Mouse (Mus musculus): ENCODE measurements around the gene Cradd. TPM values are rescaled to one million over a fixed set of nuclear protein-coding genes. Genes with fewer than 3 reads are reported as not detected.

Gene Cradd
- polyA plus RNA-seq, 1 experiment: 9.5 TPM

DNA sequence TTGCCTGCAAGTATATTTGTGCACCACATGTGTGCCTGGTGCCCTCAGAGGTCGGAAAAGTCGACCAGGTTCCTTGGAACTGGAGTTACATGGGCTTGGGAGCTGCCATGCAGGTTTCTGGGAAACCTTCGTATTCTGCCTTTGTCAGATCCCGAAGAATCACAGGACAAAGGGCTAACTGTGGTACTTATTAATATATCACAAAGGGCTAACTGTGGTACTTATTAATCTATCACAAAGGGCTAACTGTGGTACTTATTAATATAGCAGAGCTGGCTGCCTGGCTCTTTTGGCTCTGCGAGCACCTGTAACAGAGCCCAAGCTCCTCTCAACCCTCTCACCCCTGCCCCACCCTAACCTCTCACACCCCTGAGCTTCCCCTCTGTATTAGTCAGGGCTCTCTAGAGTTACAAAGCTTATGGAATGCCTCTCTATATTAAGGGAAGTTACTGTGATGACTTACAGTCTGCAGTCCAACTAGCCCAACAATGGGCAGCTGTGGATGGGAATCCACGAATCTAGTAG is 42.4 kb downstream of the Cradd start:
- TF ChIP-seq MAX (IDR thresholded peaks at IDR 0.05; ENCODE audit: low read depth): no peak
- no peak for TF ChIP-seq USF1 (IDR thresholded peaks at IDR 0.05; ENCODE audit: low read depth)
- TF ChIP-seq POLR2A (IDR thresholded peaks at IDR 0.05; ENCODE audit: insufficient read length, low read depth): no peak
- no peak for TF ChIP-seq CEBPB (IDR thresholded peaks at IDR 0.05; ENCODE audit: insufficient read depth, poor library complexity, severe bottlenecking)
- no peak for TF ChIP-seq POLR2AphosphoS2 (IDR thresholded peaks at IDR 0.05; ENCODE audit: insufficient read length, low read depth)
- no peak for TF ChIP-seq MYOD1 (IDR thresholded peaks at IDR 0.05; ENCODE audit: control insufficient read depth in 1 of 3, insufficient read length in 2 of 3, low read depth in 2 of 3)
- no peak for TF ChIP-seq E2F4 (IDR thresholded peaks at IDR 0.05; ENCODE audit: insufficient read depth)
- TF ChIP-seq REST (IDR thresholded peaks at IDR 0.05; ENCODE audit: insufficient read depth, insufficient read length): no peak
- TF ChIP-seq TCF3 (IDR thresholded peaks at IDR 0.05; ENCODE audit: insufficient read length, low read depth): no peak
- no peak for TF ChIP-seq SRF (IDR thresholded peaks at IDR 0.05; ENCODE audit: control insufficient read depth, insufficient read length, low read depth)
- TF ChIP-seq TCF12 (IDR thresholded peaks at IDR 0.05; ENCODE audit: insufficient read depth, poor library complexity, severe bottlenecking): no peak
- TF ChIP-seq MYOG (IDR thresholded peaks at IDR 0.05; ENCODE audit: control insufficient read depth in 1 of 3, insufficient read depth in 1 of 3, insufficient read length in 2 of 3, low read depth in 2 of 3): no peak
- Histone ChIP-seq H3K4me2 (ENCODE audit: low read depth) (no peak overlapping the region), H3K27me3 (ENCODE audit: control insufficient read depth, insufficient read depth, insufficient read length) (no peaks in the 10 kb centered on the region), H3K79me2 (ENCODE audit: control insufficient read depth, insufficient read depth) (no peaks in the 10 kb centered on the region), H3K4me3 (no peak overlapping the region), H3ac (ENCODE audit: control insufficient read depth, insufficient read length) (no peak overlapping the region), H3K36me3 (ENCODE audit: control insufficient read depth, insufficient read depth) (no peaks in the 10 kb centered on the region)

DNA sequence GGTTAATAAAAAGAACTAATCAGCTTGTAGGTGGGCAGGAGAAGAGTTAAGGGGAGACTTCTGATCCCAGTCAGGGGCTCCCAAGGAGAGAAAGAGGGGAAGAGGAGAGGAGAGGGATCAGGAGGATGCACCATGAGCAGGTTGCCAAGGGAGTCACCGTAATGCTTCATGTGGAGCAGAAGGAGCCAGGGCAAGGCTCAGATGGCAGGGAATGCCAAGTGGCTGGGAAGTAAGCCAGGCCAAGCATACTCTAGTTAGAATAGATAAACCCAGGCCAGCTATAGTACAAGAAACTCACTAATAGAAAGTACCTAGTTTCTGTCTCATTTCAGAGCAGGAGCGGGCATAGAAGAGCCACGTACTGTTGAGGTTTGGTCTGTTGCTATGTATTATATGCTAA is 43.6 kb downstream of the Cradd start:
- no peak overlapping the region for H3ac ChIP-seq (ENCODE audit: control insufficient read depth, insufficient read length)
- no peak for TF ChIP-seq MAX (IDR thresholded peaks at IDR 0.05; ENCODE audit: low read depth)
- no peak for TF ChIP-seq POLR2AphosphoS2 (IDR thresholded peaks at IDR 0.05; ENCODE audit: insufficient read length, low read depth)
- TF ChIP-seq REST (IDR thresholded peaks at IDR 0.05; ENCODE audit: insufficient read depth, insufficient read length): no peak
- TF ChIP-seq TCF12 (IDR thresholded peaks at IDR 0.05; ENCODE audit: insufficient read depth, poor library complexity, severe bottlenecking): no peak
- no peak for TF ChIP-seq CEBPB (IDR thresholded peaks at IDR 0.05; ENCODE audit: insufficient read depth, poor library complexity, severe bottlenecking)
- H3K27me3 ChIP-seq (ENCODE audit: control insufficient read depth, insufficient read depth, insufficient read length): no peaks in the 10 kb centered on the region
- H3K4me2 ChIP-seq (ENCODE audit: low read depth): no peak overlapping the region
- no peaks in the 10 kb centered on the region for H3K36me3 ChIP-seq (ENCODE audit: control insufficient read depth, insufficient read depth)
- H3K79me2 ChIP-seq (ENCODE audit: control insufficient read depth, insufficient read depth): no peaks in the 10 kb centered on the region
- H3K4me3 ChIP-seq: no peak overlapping the region

- no peaks in the 10 kb centered on the region for H3K36me3 ChIP-seq (ENCODE audit: control insufficient read depth, insufficient read depth)
- H3ac ChIP-seq (ENCODE audit: control insufficient read depth, insufficient read length): no peak overlapping the region
- TF ChIP-seq SRF (IDR thresholded peaks at IDR 0.05; ENCODE audit: control insufficient read depth, insufficient read length, low read depth) (no peak), MYOG (IDR thresholded peaks at IDR 0.05; ENCODE audit: control insufficient read depth in 1 of 3, insufficient read depth in 1 of 3, insufficient read length in 2 of 3, low read depth in 2 of 3) (no peak), MYOD1 (IDR thresholded peaks at IDR 0.05; ENCODE audit: control insufficient read depth in 1 of 3, insufficient read length in 2 of 3, low read depth in 2 of 3) (no peak), CEBPB (IDR thresholded peaks at IDR 0.05; ENCODE audit: insufficient read depth, poor library complexity, severe bottlenecking) (no peak), REST (IDR thresholded peaks at IDR 0.05; ENCODE audit: insufficient read depth, insufficient read length) (no peak), TCF12 (IDR thresholded peaks at IDR 0.05; ENCODE audit: insufficient read depth, poor library complexity, severe bottlenecking) (no peak), USF1 (IDR thresholded peaks at IDR 0.05; ENCODE audit: low read depth) (no peak), MAX (IDR thresholded peaks at IDR 0.05; ENCODE audit: low read depth) (no peak), TCF3 (IDR thresholded peaks at IDR 0.05; ENCODE audit: insufficient read length, low read depth) (no peak), E2F4 (IDR thresholded peaks at IDR 0.05; ENCODE audit: insufficient read depth) (no peak), POLR2A (IDR thresholded peaks at IDR 0.05; ENCODE audit: insufficient read length, low read depth) (no peak), POLR2AphosphoS2 (IDR thresholded peaks at IDR 0.05; ENCODE audit: insufficient read length, low read depth) (no peak)
- no peaks in the 10 kb centered on the region for H3K27me3 ChIP-seq (ENCODE audit: control insufficient read depth, insufficient read depth, insufficient read length)
- no peak overlapping the region for H3K4me3 ChIP-seq
- no peak overlapping the region for H3K4me2 ChIP-seq (ENCODE audit: low read depth)
- no peaks in the 10 kb centered on the region for H3K79me2 ChIP-seq (ENCODE audit: control insufficient read depth, insufficient read depth)
Observed at GRCm38 (mm10) chr10:95279459-95279858, 44.5 kb downstream of the Cradd start.

DNA sequence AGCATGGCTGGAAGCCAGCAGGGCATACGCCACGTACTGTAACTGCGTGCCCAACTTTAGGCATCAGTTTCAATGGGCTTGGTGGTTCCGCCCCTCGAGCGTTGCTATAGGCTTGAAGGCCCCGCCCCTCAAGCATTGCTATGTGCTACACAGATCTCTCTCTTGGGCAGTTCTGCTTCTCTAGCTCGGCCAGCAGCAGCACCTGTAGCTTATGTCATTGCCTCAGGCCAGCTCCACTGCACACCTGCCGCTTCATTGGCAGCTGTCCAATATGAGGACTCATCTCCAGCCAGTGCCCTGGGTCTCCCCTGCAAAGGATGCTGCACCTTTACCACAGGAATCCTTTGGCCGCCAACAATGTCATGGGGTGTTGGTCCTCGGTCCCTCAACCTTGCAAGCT is 45.8 kb downstream of the Cradd start:
- H3ac ChIP-seq (ENCODE audit: control insufficient read depth, insufficient read length): no peak overlapping the region
- H3K79me2 ChIP-seq (ENCODE audit: control insufficient read depth, insufficient read depth): no peaks in the 10 kb centered on the region
- H3K36me3 ChIP-seq (ENCODE audit: control insufficient read depth, insufficient read depth): no peaks in the 10 kb centered on the region
- no peaks in the 10 kb centered on the region for H3K27me3 ChIP-seq (ENCODE audit: control insufficient read depth, insufficient read depth, insufficient read length)
- no peak overlapping the region for H3K4me2 ChIP-seq (ENCODE audit: low read depth)
- no peak overlapping the region for H3K4me3 ChIP-seq
- no peak for TF ChIP-seq REST (IDR thresholded peaks at IDR 0.05; ENCODE audit: insufficient read depth, insufficient read length)
- TF ChIP-seq MYOG (IDR thresholded peaks at IDR 0.05; ENCODE audit: control insufficient read depth in 1 of 3, insufficient read depth in 1 of 3, insufficient read length in 2 of 3, low read depth in 2 of 3): no peak
- no peak for TF ChIP-seq MYOD1 (IDR thresholded peaks at IDR 0.05; ENCODE audit: control insufficient read depth in 1 of 3, insufficient read length in 2 of 3, low read depth in 2 of 3)
- TF ChIP-seq MAX (IDR thresholded peaks at IDR 0.05; ENCODE audit: low read depth): no peak

DNA sequence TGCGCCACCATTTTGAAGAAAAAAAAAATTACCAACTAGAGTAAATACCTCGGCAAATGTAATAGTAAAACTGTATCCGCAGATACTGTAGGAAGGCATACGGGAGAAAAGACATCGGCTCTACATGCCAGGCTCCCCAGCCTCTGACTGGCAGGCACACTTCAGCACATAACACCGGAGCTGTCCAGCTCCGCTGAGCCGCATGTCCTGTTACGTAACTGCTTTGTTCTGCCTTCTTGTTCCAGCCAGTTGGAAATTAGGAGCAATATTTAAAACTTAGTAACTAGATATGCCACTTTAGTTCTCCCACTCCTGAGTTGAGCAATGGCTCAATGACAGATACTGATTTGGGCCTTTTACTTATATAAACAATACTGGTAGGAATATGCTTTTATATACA is 48.4 kb downstream of the Cradd start:
- Histone ChIP-seq H3ac (ENCODE audit: control insufficient read depth, insufficient read length) (no peak overlapping the region), H3K27me3 (ENCODE audit: control insufficient read depth, insufficient read depth, insufficient read length) (no peaks in the 10 kb centered on the region), H3K36me3 (ENCODE audit: control insufficient read depth, insufficient read depth) (no peaks in the 10 kb centered on the region), H3K4me3 (no peak overlapping the region), H3K4me2 (ENCODE audit: low read depth) (no peak overlapping the region), H3K79me2 (ENCODE audit: control insufficient read depth, insufficient read depth) (no peaks in the 10 kb centered on the region)
- TF ChIP-seq REST (IDR thresholded peaks at IDR 0.05; ENCODE audit: insufficient read depth, insufficient read length) (peak; percentile 61), CEBPB (IDR thresholded peaks at IDR 0.05; ENCODE audit: insufficient read depth, poor library complexity, severe bottlenecking) (no peak), TCF12 (IDR thresholded peaks at IDR 0.05; ENCODE audit: insufficient read depth, poor library complexity, severe bottlenecking) (no peak), E2F4 (IDR thresholded peaks at IDR 0.05; ENCODE audit: insufficient read depth) (no peak), POLR2A (IDR thresholded peaks at IDR 0.05; ENCODE audit: insufficient read length, low read depth) (no peak), TCF3 (IDR thresholded peaks at IDR 0.05; ENCODE audit: insufficient read length, low read depth) (no peak), MYOD1 (IDR thresholded peaks at IDR 0.05; ENCODE audit: control insufficient read depth in 1 of 3, insufficient read length in 2 of 3, low read depth in 2 of 3) (no peak)
